Mouse (Mus musculus) heart, embryonic 12.5 days (tissue): ENCODE measurements around the gene Iqsec1. TPM values are rescaled to one million over a fixed set of nuclear protein-coding genes. Genes with fewer than 3 reads are reported as not detected.

Source experiments
- ATAC-seq: fragments of 200-750 bp; cut with Nextera tagmentation; 2 replicates; pipeline ENCODE4 v1.8.0; 2017; ENCODE audit warnings: moderate TSS enrichment, moderate library complexity; ENCODE audit not compliant: insufficient number of reproducible peaks, low FRiP score
- H3K27ac ChIP-seq: fragments of 300-500 bp; sonication (generic); 2 replicates; pipeline ENCODE4 v1.5.1; 2016; ENCODE audit warnings: mild to moderate bottlenecking, moderate library complexity; ENCODE audit not compliant: poor library complexity, severe bottlenecking
- H3K27me3 ChIP-seq: fragments of 300-500 bp; sonication (generic); replicated peaks from 2 replicates; pipeline ENCODE4 v1.6.1; 2016; ENCODE audit warnings: mild to moderate bottlenecking, moderate library complexity
- H3K36me3 ChIP-seq: fragments of 300-500 bp; sonication (generic); 2 replicates; pipeline ENCODE4 v1.6.1; 2016; ENCODE audit warnings: mild to moderate bottlenecking, moderate library complexity
- H3K4me1 ChIP-seq: fragments of 300-500 bp; sonication (generic); replicated peaks from 2 replicates; pipeline ENCODE4 v1.6.1; 2016; ENCODE audit warnings: mild to moderate bottlenecking
- H3K4me2 ChIP-seq: fragments of 300-500 bp; sonication (generic); 2 replicates; pipeline ENCODE4 v1.6.1; 2016; ENCODE audit warnings: mild to moderate bottlenecking, moderate library complexity
- H3K4me3 ChIP-seq: fragments of 300-500 bp; sonication (generic); 2 replicates; pipeline ENCODE4 v1.5.1; 2016; ENCODE audit warnings: mild to moderate bottlenecking
- H3K9ac ChIP-seq: fragments of 300-500 bp; sonication (generic); 2 replicates; pipeline ENCODE4 v1.6.1; 2016; ENCODE audit warnings: mild to moderate bottlenecking, moderate library complexity
- H3K9me3 ChIP-seq: fragments of 300-500 bp; sonication (generic); replicated peaks from 2 replicates; pipeline ENCODE4 v1.6.1; 2016; ENCODE audit warnings: mild to moderate bottlenecking, moderate library complexity
- WGBS: fragments of 180-500 bp; shearing (Covaris S2); methylation state at CpG from one replicate; pipeline ENCODE4 v1.1.7; 2016; 5-methylcytosine and 5-hydroxymethylcytosine counted together
- polyA plus RNA-seq: library from polyadenylated mRNA; unstranded; fragments of >200 nt; fragmentation: Nextera tagmentation; extraction: Ambion mirVana; gene quantifications from 2 replicates; pipeline ENCODE4 v1.2.1, GENCODE M21; 2016

The Iqsec1 gene
- polyA plus RNA-seq, 1 experiment from 2014 or later, result 20.8 TPM

DNA sequence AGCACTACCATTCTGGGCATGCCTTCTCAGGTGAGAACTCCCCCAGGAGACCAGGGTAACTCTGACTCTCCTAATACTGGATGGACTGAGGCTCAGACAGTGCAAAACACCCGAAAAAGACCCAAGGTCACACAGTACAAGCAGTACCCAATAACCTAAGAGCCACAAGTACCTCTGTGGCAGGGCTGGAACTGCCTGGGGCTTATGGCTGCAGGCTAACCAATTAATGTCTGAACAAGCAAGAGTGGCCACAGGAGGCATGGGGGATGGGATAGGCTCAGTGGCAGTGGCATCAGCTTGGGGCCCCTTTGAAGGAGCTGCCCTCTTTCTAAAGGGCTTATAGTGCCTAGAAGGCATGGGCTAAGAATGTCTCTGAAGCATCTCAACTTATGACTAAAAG, 263.0 kb downstream of the Iqsec1 start:
- no peak overlapping the region for H3K27ac ChIP-seq
- peaks cover 53% of the 10 kb centered on the region for H3K4me1 ChIP-seq
- H3K4me3 ChIP-seq, result no peak overlapping the region
- H3K27me3 ChIP-seq, result no peaks in the 10 kb centered on the region
- no peak overlapping the region for H3K4me2 ChIP-seq
- H3K9me3 ChIP-seq, result no peaks in the 10 kb centered on the region
- WGBS, result 62% methylated on average over 1 of the region's 1 CpGs
- H3K9ac ChIP-seq, result no peak overlapping the region
- no peaks in the 10 kb centered on the region for H3K36me3 ChIP-seq
- ATAC-seq, result no peak

DNA sequence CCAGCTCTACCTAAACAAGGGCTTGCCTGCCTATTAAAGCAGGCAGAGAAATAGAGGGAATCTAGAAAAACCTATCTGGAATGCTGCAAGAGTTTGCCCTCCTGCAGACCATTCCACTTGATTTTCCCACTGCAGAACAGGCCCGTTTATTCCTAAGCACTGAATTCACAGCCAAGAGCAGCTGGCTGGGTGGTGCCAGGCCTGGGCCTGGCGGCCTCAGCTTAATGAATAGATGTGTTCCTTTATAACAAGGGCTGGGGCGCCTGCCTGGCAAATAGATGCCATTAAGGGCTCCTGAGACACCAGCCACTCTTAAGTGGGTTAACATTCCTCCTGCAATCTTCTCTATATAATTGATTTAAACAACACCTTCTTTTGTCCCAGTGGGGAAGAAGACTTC, 265.5 kb downstream of the Iqsec1 start:
- H3K27ac ChIP-seq, result no peak overlapping the region
- no peak for ATAC-seq
- no peak overlapping the region for H3K9ac ChIP-seq
- no peaks in the 10 kb centered on the region for H3K27me3 ChIP-seq
- H3K4me2 ChIP-seq, result no peak overlapping the region
- 77% methylated on average over 3 of the region's 3 CpGs for WGBS
- H3K4me3 ChIP-seq, result no peak overlapping the region
- no peaks in the 10 kb centered on the region for H3K36me3 ChIP-seq
- no peaks in the 10 kb centered on the region for H3K9me3 ChIP-seq
- peaks cover 43% of the 10 kb centered on the region for H3K4me1 ChIP-seq

DNA sequence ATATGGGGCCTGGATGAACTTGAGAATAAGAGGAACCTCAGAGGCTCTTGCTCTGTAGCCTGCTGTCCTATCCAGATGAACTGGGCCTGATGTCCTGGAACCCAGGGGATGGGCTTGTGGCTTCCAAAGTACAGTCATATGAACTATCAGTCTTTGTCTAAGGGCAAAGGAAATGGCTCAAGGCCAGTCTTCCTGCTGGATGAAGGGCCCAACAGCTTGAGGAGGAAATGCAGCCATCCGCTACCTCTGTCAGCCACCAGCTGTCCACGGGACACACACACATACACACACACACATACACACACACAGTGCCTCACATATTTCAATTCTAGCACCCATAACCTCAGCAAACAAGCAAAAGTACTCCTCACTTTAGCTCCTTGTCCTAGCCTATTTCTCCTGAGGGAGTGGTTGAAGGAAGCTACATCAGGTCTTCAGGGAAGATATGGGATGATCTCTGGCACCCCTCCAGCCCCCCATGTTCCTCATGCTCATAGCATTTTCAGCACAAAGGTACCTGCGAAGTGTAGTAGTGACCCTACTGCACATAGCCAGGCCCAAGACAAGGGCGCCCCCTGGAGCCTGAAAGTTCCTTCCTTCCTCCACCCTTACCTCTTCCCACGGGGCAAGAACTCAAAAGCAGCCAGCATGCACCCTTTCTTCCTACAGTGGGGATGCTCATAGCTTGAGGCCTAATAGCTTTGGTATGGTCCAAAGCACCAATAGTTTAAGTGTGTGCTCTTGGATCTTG, 267.3 kb downstream of the Iqsec1 start:
- no peaks in the 10 kb centered on the region for H3K36me3 ChIP-seq
- H3K9me3 ChIP-seq, result no peaks in the 10 kb centered on the region
- no peak for ATAC-seq
- peaks cover 51% of the 10 kb centered on the region for H3K4me1 ChIP-seq
- no peaks in the 10 kb centered on the region for H3K27me3 ChIP-seq
- no peak overlapping the region for H3K4me3 ChIP-seq
- H3K9ac ChIP-seq, result no peak overlapping the region
- no peak overlapping the region for H3K27ac ChIP-seq
- no peak overlapping the region for H3K4me2 ChIP-seq
- 51% methylated on average over 5 of the region's 5 CpGs for WGBS

DNA sequence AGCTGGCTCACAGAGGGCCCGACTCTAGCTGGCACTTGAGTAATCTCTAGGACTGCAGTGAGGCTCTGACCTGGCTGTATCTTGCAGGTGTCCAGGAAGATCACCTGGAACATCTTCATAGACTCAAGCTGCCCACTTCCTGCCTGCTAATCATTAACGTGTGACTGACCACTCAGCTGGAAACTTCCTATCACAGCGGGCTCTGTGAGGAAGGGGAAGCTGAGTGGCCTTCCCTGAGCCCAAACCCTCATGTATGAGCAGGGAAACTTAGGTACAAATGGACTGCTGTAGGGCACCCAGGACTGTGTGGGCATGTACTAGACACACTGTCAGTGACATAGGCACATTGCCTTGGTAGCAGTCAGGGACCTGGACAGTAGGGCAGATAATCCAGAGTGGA, 268.3 kb downstream of the Iqsec1 start:
- Histone ChIP-seq H3K4me1 (peaks cover 54% of the 10 kb centered on the region), H3K4me2 (no peak overlapping the region), H3K9me3 (no peaks in the 10 kb centered on the region), H3K27ac (no peak overlapping the region), H3K4me3 (no peak overlapping the region), H3K36me3 (no peaks in the 10 kb centered on the region), H3K27me3 (no peaks in the 10 kb centered on the region), H3K9ac (no peak overlapping the region)
- no peak for ATAC-seq
- 61% methylated on average over 3 of the region's 3 CpGs for WGBS

DNA sequence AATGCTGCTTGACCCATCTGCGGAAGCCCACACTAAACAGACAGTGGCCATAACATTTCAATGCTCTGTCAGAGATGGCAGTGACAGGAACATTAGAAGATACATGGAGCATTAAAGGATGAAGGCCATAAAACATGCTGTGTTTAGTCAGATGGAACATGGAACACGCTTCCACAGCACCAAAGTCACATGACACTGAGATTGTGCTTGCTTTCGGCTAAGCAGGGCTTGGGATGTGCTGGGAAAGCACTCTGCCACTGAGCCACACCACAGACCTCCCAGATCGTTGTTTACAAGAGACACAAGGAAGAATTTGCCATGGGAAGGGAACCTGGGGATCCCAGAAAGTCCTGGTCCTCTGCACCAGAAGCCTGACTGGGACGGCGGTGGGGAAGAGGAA, 269.1 kb downstream of the Iqsec1 start:
- H3K36me3 ChIP-seq, result no peaks in the 10 kb centered on the region
- H3K9me3 ChIP-seq, result no peaks in the 10 kb centered on the region
- H3K27me3 ChIP-seq, result no peaks in the 10 kb centered on the region
- no peak for ATAC-seq
- WGBS, result 87% methylated on average over 6 of the region's 6 CpGs
- H3K4me3 ChIP-seq, result no peak overlapping the region
- H3K4me2 ChIP-seq, result no peak overlapping the region
- no peak overlapping the region for H3K27ac ChIP-seq
- peaks cover 61% of the 10 kb centered on the region for H3K4me1 ChIP-seq
- no peak overlapping the region for H3K9ac ChIP-seq

DNA sequence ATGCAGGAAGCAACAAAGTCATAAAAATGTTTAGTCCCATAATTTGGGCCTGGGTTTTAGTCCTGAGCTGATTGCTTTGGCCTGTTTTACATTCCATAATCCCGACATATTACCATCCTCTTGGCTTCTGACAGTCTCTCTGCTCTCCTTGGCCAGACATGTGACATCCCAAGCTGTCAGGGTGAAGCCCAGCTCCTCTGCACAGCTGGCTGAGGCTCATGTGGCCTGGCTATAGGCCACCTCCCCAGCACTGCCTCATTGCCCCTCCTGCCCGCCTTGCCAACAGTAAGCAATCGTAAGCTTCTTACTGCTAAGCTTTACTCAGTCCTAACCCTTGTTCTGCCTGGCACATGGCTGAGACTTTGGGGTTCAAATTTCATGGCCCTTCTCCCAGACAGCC, 270.0 kb downstream of the Iqsec1 start:
- Histone ChIP-seq H3K9ac (no peak overlapping the region), H3K4me2 (no peak overlapping the region), H3K4me3 (no peak overlapping the region), H3K27me3 (no peaks in the 10 kb centered on the region), H3K9me3 (no peaks in the 10 kb centered on the region), H3K27ac (no peak overlapping the region), H3K36me3 (0 out of 2 replicates have a peak, but pooled peaks cover 3% of the 10 kb centered on the region), H3K4me1 (peaks cover 70% of the 10 kb centered on the region)
- ATAC-seq, result no peak
- 83% methylated on average over 3 of the region's 3 CpGs for WGBS

DNA sequence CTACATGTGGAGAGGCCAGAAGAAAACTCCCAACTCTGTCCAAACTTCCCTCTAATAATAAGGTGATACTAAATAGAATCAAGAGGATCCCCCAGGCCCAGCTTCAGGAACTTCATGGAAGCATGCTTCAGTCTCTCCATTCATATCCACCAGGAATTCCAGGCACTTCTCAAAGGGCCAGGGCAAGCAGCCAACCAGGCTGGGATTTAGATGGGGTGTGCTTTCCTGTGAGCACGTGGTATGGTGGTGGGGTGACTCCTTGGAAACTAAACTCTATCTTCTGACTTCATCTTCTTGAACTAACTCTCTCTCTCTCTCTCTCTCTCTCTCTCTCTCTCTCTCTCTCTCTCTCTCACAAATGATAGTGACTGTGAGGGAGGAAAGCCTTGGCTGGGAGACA, 270.8 kb downstream of the Iqsec1 start:
- WGBS, result 3% methylated on average over 1 of the region's 1 CpGs
- H3K36me3 ChIP-seq, result 0 out of 2 replicates have a peak, but pooled peaks cover 3% of the 10 kb centered on the region
- peaks cover 78% of the 10 kb centered on the region for H3K4me1 ChIP-seq
- ATAC-seq, result no peak
- H3K27me3 ChIP-seq, result no peaks in the 10 kb centered on the region
- peak overlapping the region; percentile 6; the same call in 1 of the 2 replicates for H3K4me2 ChIP-seq
- H3K9me3 ChIP-seq, result no peaks in the 10 kb centered on the region
- no peak overlapping the region for H3K9ac ChIP-seq
- H3K27ac ChIP-seq, result peak overlapping the region; percentile 59
- H3K4me3 ChIP-seq, result no peak overlapping the region

DNA sequence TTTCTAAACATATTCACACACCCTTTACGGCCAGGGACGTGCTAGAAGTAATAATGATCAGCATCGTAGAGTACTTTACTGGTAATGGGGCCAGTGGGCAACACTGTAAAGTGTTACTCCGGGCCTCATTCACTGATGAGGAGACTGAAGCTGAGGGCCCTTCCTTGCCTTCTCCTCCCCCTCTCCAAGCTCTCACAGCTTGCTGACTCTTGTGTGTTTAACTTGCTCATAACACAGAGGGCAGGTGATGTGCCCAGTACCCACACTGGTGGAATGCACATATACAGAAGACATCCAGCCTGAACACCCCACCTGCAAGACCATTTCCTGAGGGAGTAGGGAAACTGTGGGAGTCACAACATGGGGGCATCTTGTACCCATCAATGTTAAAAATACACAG, 271.6 kb downstream of the Iqsec1 start:
- peaks cover 86% of the 10 kb centered on the region for H3K4me1 ChIP-seq
- H3K9me3 ChIP-seq, result no peaks in the 10 kb centered on the region

DNA sequence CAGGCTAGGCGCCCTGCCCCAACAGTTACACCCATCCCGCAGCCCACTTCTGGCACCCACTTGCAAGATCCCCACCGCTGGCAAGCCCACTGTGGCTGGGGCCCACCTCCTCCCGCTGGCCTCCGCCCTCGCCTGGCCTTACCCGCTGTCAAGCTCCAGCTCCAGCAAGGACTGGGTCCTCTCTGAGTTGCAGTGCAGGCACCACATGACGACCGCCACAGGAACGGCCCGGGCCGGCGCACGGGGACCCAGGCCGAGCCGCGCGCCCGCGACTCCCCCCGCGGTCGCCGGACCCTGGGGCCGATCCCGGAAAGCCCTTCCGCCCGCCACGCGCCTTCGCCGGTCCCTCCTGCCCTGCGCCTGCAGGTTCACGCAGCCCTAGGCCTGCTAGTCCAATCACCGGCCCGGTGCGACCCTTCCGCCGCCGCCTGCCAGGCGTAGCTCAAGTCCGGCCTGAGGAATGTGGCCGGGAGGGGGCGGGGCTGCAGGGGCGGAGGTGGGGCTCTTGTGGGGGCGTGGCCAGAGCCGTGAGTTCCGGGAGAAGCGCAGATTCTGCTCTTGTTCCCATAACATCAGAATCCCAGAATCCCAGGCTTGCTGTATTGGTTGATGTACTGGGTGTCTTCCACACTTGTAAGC, 272.3 kb downstream of the Iqsec1 start:
- peak; percentile 90 for ATAC-seq
- peak overlapping the region; percentile 98 for H3K4me2 ChIP-seq
- H3K36me3 ChIP-seq, result 0 out of 2 replicates have a peak, but pooled peaks cover 3% of the 10 kb centered on the region
- peak overlapping the region; percentile 80 for H3K27ac ChIP-seq
- no peaks in the 10 kb centered on the region for H3K9me3 ChIP-seq
- H3K9ac ChIP-seq, result peak overlapping the region; percentile 97
- under 1% methylated on average over 49 of the region's 49 CpGs for WGBS
- H3K4me1 ChIP-seq, result peaks cover 87% of the 10 kb centered on the region
- H3K27me3 ChIP-seq, result no peaks in the 10 kb centered on the region
- peak overlapping the region; percentile 81 for H3K4me3 ChIP-seq

More for the DNA sequence above, 271.6 kb downstream of the Iqsec1 start:
- ATAC-seq, result no peak
- Histone ChIP-seq H3K36me3 (0 out of 2 replicates have a peak, but pooled peaks cover 3% of the 10 kb centered on the region), H3K4me2 (peak overlapping the region; percentile 98), H3K4me3 (peak overlapping the region; percentile 81), H3K27me3 (no peaks in the 10 kb centered on the region), H3K9ac (no peak overlapping the region), H3K27ac (peak overlapping the region; percentile 80; the same call in 1 of the 2 replicates)
- 52% methylated on average over 4 of the region's 4 CpGs for WGBS

DNA sequence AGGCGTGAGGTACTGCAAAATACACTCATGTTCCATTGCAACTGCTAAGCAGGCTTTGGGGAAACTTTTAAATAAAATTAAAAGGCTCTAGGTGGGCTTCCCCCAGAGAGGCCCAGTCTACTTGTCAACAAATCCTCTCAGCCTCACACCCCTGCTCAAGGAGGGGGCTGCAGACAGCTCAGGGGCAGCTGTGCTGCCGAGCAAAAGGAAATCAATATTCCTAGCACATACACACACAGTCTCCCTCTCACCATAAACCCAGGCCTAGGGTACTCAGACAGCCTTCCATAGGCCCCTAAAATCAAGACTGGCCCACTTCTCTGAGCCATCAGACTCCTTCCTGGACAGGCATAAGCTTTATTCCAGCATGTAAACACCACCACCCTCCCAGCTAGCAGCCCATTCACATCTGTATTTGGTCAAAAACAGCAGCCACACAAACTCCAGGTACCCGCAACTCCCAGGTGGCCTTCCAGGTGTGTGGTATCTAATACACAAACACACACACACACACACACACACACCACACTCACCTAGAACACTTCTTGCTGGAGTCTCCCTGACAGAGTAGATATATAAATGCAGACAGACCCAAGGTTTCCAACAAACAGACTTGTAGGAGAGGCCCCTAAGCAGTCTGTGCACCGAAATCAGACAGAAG, 273.1 kb downstream of the Iqsec1 start:
- Histone ChIP-seq H3K27ac (peak overlapping the region; percentile 80), H3K27me3 (no peaks in the 10 kb centered on the region), H3K4me1 (peaks cover 87% of the 10 kb centered on the region), H3K36me3 (0 out of 2 replicates have a peak, but pooled peaks cover 3% of the 10 kb centered on the region), H3K4me2 (peak overlapping the region; percentile 98), H3K4me3 (peak overlapping the region; percentile 81), H3K9me3 (no peaks in the 10 kb centered on the region), H3K9ac (peak overlapping the region; percentile 97)
- no peak for ATAC-seq
- WGBS, result 55% methylated on average over 4 of the region's 4 CpGs

DNA sequence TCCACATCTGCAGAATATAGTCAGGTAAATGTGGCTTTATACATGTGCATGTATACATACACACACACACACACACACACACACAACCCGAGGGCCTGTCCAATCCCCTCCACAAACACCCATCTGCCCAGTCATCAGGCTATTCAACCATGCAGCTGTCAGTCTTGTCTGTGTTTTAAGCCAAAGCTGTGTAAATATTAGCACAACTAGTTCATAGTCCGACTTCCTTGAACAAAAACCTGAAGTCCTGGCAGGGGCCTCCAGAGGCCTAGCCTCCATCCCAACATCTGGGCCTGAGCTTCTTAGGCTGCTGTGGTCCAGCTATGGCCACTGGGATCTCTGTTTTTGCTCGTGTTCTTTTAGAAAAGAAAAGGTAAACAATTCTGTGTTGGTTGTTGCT, 274.8 kb downstream of the Iqsec1 start:
- H3K27ac ChIP-seq, result no peak overlapping the region
- no peak overlapping the region for H3K4me3 ChIP-seq
- 0 out of 2 replicates have a peak, but pooled peaks cover 3% of the 10 kb centered on the region for H3K36me3 ChIP-seq
- no peaks in the 10 kb centered on the region for H3K9me3 ChIP-seq
- H3K27me3 ChIP-seq, result no peaks in the 10 kb centered on the region
- ATAC-seq, result no peak
- no peak overlapping the region for H3K4me2 ChIP-seq
- no peak overlapping the region for H3K9ac ChIP-seq
- 72% methylated on average over 3 of the region's 3 CpGs for WGBS
- H3K4me1 ChIP-seq, result peaks cover 97% of the 10 kb centered on the region
